Mouse (Mus musculus): Measurements from ENCODE around the gene Ralbp1.

Gene Ralbp1

DNA sequence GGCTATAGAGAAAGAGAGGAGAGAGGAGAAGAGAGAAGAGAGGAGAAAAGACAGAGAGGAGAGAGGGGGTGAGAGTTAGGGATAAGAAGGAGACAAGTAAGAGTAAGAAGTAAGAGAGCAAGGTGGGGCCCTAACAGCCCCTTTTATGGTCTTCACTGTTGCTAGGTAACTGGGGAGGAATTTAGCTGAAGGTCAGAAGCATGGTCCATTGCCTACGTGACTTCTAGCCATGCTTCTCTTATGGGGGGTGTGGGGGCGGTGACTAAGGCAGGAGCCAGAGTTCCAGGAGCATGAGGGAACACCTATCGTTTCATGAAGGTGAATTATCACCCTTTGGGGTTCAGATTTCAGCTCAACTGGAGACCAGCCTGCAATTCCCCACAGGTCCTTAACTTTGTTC lies 10.4 kb upstream of the Ralbp1 start:
- no peak for DNase-seq (ENCODE audit: low read depth, low spot score)

DNA sequence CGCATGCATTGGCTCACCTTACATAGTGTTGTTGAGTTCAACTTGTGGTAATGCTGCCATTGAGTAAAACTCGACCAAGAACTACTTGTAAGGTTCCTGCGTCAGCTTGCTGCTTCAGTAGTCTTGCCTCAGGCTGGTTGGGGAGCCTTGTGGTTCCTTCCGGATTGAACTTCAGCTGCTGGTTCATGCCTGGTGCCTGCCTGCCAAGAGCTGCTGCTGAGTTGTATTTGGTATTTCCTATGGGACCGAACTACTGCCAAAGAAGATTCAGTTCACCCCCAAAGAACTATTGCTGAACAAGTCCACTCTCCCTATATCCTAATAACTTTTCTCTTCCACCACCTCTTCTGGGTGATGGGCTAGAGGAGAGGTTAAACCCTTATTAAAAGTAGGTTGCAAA lies 3.9 kb upstream of the Ralbp1 start:
- DNase-seq (ENCODE audit: low read depth, low spot score) = no peak

DNA sequence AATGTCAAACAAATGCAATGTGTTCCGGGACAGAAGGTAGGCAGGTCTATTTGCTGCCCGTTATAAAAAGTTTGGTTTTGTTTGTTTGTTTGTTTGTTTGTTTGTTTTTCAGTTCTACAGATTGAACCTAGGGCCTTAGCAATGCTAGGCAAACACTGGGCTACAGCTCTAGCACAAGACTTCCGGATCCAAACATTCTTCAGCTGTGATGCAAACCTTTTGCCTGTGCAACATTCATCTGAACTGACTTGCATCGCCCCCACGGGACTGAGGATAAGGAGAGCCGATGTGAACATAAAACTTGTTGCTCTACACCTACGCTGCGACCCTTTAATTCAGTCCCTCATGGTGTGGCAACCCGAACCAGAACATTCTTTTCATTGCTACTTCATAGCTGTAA lies 973 bp upstream of the Ralbp1 start:
- DNase-seq (ENCODE audit: low read depth, low spot score) = no peak

DNA sequence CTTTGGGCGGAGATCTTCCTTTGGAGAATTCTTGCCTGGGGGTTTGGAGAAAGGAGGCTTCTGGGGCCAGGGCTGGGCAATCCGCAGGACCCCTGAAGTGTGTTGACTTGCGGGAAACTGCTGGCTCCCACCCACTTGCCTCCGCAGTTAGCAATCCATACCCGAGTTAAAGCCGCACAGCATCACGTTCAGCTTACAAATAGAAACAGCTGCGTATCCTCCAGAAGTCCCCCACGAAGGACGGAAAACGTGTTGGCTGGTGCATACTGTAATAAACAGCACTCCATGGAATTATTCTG lies 251 bp downstream of the Ralbp1 start:
- DNase-seq (ENCODE audit: low read depth, low spot score) = no peak

DNA sequence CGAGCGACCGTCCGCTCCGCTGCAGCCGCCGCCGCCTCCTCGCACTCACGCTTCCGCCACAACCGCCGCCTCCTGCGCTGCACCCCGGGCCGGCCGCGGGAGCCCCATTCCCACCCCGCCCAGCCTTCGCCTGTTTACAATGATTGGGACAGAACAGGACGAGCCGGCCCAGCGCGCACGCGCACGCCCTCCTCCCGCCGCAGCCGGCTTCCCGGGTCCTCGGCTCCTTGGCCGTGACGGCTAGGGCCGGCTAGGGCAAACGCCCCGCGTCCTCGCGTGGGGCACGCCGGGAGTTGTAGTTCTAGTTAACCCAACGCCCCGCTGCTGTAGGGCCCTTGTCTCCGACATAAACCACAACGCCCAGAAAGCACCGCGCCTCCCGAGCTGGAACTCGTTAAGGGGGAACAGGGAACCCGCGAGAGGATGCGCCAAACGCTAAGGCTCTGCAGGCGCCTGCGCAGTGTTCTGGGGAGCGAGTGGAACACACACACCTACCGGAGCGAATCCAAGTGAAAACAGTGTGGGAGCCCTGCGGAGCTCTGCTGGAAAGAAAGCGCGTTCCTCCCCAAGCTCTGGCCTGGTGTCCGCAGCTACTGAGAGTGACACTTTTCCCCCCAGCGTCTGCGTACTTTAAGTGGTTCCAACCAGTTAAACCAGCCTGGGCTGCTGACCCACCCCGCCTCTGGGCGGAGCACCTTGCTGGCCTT lies 754 bp downstream of the Ralbp1 start:
- peak; percentile 97 for DNase-seq (ENCODE audit: low read depth, low spot score)

DNA sequence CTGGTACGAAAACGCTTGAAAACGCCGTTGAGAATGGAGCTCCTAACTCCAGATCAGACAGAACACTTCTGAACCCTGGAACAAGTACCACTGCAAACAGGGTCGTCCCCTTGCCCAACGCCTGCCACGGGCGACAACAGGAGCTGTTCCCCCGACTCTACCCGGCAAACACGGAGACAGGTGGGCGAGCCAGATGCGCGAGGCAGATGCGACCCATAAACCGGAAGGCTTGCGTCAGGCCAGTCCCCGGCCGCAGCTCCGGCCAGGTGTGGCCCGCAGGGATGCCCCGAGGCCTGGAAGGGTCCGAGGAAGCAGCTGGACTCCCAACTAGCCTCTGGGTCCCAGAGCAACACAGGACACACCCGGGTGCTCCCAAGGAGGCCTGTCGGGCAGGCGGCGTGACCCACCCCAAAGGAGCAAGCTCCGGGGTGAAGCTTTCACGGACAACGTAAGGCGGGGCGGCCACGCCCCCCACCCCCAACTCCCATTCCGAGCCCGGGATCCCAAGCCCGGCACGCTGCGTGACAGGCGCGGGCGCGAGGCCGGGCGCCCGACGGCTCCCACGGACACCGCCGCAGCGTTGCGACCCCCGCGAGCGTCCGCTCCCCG lies 1.4 kb downstream of the Ralbp1 start:
- peak; percentile 21 for DNase-seq (ENCODE audit: low read depth, low spot score)

DNA sequence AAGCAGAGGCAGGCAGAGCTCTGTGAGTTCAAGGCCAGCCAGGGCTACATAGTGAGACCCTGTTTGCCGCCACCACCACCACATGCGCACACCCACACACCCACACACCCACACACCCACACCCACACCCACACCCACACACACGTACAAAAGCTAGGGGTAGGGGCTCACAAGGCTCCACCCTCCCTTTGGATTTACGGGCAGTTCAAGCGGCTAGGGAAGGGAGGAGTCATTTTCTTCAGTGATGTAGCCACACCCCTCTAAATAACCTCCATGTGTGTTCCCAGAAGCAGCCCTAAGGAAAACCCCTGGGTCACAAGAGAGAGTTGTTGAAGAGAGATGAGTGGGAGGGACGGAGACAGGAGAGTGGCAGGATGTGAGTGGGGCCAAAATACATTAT lies 8.6 kb downstream of the Ralbp1 start:
- DNase-seq (ENCODE audit: low read depth, low spot score) = no peak

DNA sequence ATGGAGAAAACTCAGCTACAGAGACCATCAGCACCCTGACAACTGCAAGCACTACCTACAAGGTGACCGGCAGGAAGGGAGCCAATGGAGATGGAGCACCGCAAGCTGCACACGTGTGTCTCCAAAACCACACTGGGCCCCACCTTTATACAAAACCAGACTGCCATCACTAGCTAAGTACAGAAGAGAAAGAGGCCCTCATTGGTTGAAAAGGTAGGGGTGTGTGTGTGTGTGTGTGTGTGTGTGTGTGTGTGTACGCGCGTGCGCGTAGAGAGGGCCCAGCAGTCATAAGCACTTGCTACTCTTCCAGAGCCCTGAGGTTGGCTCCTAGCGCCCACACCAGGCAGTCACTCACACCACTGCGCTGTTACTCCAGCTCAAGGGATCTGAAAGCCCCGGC lies 11.8 kb downstream of the Ralbp1 start:
- DNase-seq (ENCODE audit: low read depth, low spot score) = no peak

DNA sequence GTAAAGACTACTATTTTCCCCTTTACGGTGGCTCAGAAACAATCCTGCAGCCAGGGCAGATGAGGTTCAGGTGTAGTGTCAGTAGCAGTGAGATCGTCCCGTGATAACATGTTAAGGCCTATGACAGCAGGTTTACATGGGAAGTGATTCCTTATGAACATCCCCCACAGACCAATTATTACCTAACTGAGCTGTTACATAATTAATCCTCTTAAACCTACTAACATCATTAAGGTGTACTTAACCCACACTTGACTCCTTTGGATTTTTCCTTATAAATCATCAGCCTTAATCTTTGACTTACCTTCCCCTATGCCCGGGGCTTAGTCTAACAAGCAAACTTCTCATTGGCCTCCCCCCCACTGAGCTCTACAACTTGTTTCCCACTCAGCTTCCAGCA lies 12.4 kb downstream of the Ralbp1 start:
- no peak for DNase-seq (ENCODE audit: low read depth, low spot score)

DNA sequence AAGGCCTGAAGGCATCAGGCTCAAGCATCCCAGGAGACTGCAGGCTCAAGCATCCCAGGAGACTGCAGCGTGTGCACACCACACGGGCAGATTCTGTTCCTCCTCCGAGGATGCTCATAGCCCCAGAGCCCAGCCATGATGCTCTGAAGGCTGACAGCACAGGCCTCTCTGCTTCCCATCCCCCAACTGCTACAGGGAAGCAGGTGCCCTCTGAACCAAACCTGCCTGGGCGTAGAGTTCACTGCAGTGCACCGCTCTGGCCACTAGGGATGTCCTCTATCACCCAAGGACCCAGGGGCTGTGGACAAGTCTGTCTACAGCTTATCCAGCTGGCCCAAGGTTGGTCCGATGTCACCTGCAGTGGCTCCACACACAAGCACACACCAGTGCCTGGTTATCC lies 12.9 kb downstream of the Ralbp1 start:
- DNase-seq (ENCODE audit: low read depth, low spot score) = peak; percentile 29

DNA sequence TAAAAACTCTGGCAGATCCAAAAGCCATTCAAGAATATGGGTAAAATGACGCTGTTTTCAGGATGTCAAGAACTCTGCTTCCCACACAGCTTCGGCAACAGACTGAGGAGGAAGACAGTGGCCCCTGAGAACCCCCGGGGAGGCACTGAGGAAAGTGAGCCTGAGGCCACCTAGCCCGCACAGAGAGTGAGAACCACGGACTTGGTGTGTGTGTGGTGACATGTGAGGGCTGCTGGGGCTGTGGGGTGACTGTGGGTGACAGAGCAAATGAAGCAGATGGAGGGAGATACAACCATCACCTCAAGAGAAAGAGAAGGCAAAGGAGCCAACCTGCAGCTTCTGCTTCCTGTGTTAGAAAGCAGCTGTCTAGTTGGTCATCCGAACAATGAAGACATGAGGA lies 13.5 kb downstream of the Ralbp1 start:
- DNase-seq (ENCODE audit: low read depth, low spot score) = no peak

DNA sequence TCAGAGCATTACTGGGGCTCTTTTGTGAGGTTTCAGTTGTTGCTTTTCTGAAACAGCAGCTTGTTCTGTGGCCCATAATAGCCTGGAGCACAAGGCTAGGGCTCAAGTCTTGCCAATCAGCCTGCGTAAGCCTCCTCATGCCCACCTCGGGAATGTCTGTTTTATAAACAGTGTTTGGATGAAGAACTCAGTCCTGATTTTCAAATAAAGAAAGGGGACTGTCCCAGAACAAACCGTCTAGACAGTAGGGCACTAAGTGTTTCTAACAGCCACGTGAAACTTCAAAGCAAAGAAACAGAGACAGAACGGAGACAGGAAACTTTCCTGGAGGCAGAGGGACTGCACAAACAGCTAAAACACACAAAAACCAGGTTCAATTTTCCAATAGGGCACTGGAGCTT lies 14.0 kb downstream of the Ralbp1 start:
- no peak for DNase-seq (ENCODE audit: low read depth, low spot score)

DNA sequence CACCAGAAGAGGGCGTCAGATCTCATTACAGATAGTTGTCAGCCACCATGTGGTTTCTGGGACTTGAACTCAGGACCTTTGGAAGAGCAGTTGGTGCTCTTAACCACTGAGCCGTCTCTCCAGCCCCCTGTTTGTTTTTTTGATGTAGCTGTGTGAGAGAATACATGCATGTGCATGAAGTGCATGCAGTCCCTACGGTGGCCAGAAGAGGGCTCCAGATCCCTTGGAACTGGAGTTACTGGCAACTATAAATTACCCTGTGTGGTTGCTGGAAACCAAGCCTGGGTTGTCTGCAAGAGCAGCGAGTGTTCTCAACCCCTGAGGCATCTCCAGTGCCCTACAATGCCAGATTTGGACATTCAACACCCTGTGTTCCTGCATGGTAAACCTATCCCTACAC lies 15.5 kb downstream of the Ralbp1 start:
- DNase-seq (ENCODE audit: low read depth, low spot score) = peak; percentile 50

DNA sequence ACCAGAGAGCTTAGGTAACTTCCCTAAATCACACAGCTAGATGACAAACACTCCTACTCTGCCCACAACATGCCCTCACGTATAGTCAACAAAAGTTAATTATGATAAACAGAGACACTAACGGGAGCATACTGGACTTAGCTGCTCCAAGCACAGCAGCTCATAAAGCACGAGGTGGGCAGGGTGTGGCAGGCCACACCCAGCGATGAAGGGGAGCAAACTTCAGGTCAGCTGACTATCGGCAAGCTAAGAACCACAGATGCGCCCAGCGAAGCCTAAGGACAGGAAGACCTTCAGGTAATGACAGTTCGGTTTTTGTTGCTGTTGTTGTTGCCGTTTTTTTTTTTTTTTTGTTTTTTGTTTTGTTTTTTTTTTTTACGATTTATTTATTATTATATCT lies 15.9 kb downstream of the Ralbp1 start:
- DNase-seq (ENCODE audit: low read depth, low spot score) = no peak

DNA sequence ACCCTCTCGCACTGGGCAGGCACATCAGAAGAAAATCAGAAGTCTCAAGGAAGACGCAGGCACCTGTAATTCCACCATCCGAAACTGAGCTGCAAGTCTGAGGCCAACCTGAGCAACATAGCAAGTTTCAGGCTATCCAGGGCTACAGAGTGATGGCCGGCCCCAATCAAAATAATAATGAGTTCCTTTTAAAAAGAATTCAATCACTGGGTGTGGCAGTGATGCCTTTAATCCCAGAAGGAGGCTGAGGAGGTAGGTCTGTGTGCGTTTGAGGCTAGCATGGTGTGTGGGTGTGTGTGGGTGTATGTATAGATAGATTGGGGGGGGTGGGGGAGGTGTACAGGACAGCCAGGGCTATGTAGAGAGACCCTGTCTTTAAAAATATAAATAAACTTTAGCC lies 17.6 kb downstream of the Ralbp1 start:
- no peak for DNase-seq (ENCODE audit: low read depth, low spot score)

DNA sequence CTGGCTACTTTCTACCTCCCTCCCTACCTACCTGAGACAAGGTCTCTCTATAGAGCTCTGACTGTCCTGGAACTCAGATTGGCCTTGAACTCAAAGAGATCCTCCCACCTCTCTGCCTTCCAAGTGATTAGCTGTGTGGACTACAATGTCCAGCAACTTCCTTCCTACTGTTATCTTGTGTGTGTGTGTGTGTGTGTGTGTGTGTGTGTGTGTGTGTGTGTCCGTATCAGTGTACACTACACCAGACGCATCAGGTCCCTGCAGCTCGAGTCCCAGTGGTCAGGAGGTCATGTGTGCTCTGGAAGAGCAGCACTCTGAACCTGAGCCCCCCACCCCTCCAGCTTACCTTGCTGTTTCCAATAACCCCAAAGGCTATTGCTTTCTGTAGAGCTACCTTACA lies 19.4 kb downstream of the Ralbp1 start:
- DNase-seq (ENCODE audit: low read depth, low spot score) = no peak

DNA sequence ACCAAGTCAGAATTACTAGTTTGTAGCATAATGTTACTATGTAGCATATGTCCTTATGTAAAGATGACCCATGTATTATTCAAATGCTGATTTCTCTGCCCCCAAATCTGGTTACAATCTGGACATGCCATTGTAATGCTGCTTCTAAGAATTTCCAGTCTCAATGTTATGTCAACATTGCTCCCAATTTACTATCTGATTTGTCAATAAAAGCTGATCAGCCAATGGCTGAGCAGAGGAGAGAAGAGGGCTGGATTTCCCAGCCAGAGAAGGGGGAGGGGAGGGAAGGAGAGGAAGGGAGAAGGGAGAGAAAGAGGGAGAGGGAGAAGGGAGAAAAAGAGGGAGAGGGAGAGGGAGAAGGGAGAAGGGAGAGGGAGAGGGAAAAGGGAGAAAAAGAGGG lies 20.3 kb downstream of the Ralbp1 start:
- no peak for DNase-seq (ENCODE audit: low read depth, low spot score)

DNA sequence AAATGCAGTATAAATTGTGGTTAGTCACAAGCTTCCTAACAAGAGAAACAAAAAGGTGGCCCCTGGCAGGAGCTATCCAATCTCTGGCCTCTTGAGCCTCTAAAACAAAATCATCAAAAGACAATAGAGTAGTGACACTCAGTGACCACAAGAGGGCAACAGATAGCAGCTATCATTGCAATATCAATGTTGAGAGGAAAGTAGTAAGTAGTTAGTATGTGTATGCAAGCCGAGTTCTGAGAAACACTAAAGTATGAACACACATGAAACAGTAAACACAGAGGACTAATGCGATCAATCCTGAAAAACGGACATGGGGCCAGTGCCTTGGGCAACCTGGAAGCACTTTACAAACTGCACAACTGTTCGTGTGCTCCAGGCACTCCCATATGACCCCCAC lies 20.9 kb downstream of the Ralbp1 start:
- peak; percentile 46 for DNase-seq (ENCODE audit: low read depth, low spot score)

DNA sequence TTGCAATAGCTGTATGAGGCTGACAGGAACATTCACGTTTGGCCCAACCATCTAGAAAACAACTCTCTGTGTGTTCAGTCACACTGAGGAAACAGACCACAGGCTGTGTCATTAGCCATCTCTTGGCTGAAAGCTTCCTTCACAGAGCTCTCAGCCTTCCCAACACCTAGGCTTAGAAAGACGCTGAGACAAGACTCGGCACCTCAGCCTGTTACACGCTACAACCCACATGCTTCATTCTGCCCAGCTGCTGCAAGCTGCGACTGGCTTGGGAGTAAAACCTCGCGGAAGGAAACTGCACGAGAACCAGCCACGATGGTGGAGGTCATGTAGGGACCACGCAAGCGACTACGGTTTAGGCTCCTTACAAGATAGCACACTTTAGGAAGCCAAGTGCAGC lies 21.8 kb downstream of the Ralbp1 start:
- no peak for DNase-seq (ENCODE audit: low read depth, low spot score)

DNA sequence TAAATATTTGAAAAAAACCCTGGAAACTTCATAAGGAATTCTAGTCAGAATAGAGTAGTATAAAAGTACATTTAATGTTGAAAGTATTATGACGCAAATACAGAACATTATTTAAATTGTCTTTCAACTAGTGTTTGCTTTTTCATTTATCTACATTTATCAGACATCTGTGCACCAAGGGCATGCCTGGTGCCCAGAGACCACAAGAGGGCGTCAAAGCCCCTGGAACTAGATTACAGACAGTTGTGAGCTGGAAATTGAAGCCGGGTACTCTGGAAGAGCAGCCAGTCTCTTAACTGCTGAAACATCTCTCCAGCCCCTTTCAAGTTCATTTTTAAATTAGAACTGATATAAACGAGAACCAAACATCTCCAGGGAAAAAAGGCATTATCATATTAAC lies 23.0 kb downstream of the Ralbp1 start:
- peak; percentile 44 for DNase-seq (ENCODE audit: low read depth, low spot score)

DNA sequence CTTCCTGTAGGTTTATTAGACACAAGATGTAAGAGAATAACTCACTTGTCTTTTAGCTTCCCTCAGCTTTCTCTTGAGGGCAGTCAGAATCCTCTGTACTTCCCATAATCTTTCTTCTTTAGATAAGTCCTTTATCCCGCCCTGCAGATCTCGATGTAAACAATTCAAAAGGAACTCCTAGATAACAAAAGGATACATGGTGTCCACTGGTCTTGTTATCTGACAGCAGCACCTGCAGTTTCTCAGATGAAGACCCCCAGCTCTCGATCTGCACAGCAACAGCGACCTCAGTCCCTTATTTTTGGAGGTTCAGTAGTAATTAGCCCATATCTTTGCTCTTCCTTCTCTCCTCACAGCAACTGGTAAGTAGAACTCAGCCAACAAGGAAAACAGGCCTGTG lies 28.0 kb downstream of the Ralbp1 start:
- no peak for DNase-seq (ENCODE audit: low read depth, low spot score)

DNA sequence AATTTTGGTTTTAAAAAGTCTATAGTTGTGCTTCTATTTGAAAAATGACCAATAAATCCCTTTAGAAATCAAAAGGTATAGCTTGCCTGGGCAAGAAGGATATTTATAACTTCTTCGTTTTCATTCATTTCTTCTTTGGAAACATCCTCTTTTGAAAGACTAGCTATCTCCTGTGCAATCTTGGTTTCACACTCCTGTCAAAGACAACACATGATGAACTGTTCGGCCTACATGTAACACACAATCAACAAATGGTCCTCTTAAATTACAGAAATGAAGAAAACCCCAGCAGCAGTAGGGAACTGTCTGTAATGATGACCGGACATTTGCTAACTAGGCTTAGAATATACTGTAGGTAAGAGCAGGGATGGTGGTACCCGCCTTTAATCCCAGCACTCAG lies 31.6 kb downstream of the Ralbp1 start:
- DNase-seq (ENCODE audit: low read depth, low spot score) = no peak

DNA sequence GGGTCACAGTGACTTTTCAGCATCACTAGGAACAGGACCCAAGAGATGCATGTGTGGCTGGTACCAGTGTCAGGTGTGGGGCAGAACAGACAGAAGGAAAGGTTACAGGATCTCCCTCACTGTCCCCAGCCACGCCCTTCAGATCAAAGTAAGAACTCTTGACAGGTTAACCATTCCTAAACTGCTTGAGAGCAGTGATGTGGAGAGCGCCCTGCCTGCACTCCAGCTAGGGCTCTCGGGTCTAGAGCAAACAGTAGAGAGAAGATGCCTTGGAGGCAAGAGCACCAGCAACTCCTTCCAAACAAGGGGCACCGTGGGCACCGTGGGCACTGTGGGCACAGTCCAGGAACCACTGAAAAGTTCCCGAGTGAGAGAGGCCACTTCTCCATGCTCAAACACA lies 32.3 kb downstream of the Ralbp1 start:
- DNase-seq (ENCODE audit: low read depth, low spot score) = no peak

DNA sequence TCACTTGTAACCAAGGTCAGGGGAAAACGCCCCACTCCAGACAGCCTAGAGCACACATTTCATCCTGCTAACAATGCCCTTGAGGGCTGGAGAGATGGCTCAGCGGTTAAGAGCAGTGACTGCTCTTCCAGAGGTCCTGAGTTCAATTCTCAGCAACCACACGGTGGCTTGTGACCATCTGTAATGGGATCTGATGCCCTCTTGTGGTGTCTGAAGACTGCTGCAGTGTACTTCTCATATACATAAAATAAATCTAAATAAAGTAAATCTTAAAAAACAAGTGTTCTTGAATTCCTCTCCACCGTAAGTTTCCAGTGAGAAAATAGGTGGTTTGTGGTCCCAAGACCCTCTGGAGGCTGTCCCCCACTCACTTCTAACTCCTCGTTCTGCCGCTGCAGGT lies 33.8 kb downstream of the Ralbp1 start:
- no peak for DNase-seq (ENCODE audit: low read depth, low spot score)

All from retina, postnatal 7 days (tissue).